Mouse (Mus musculus) hindbrain, embryonic 14.5 days (tissue): ENCODE data around the gene Plk5. TPM values are rescaled to one million over a fixed set of nuclear protein-coding genes. Genes with fewer than 3 reads are reported as not detected.

ENCODE experiments used
- ATAC-seq: fragments of 200-750 bp; cut with Nextera tagmentation; 2 replicates; pipeline ENCODE4 v1.8.0; 2017; ENCODE audit warnings: moderate number of reproducible peaks, mild to moderate bottlenecking, moderate TSS enrichment, moderate library complexity; ENCODE audit not compliant: low FRiP score
- DNase-seq: peaks from one replicate; pipeline ENCODE4 v3.0.0-alpha.2; 2015; ENCODE audit warnings: low spot score
- H3K27ac ChIP-seq: fragments of 300-500 bp; sonication (generic); 2 replicates; pipeline ENCODE4 v1.5.1; 2014; ENCODE audit warnings: mild to moderate bottlenecking, moderate library complexity
- H3K27me3 ChIP-seq: fragments of 300-500 bp; sonication (generic); 2 replicates; pipeline ENCODE4 v1.6.1; 2014; ENCODE audit warnings: mild to moderate bottlenecking, low read length, mixed read lengths; ENCODE audit not compliant: control insufficient read depth, insufficient read depth
- H3K36me3 ChIP-seq: fragments of 300-500 bp; sonication (generic); replicated peaks from 2 replicates; pipeline ENCODE4 v1.6.1; 2014; ENCODE audit not compliant: control insufficient read depth, insufficient read depth
- H3K4me1 ChIP-seq: fragments of 300-500 bp; sonication (generic); replicated peaks from 2 replicates; pipeline ENCODE4 v1.6.1; 2014; ENCODE audit warnings: antibody characterized with exemption, low read length, mixed read lengths; ENCODE audit not compliant: control insufficient read depth, insufficient read depth
- H3K4me2 ChIP-seq: fragments of 300-500 bp; sonication (generic); replicated peaks from 2 replicates; pipeline ENCODE4 v1.6.1; 2014; ENCODE audit warnings: mild to moderate bottlenecking, moderate library complexity
- H3K4me3 ChIP-seq: fragments of 300-500 bp; sonication (generic); replicated peaks from 2 replicates; pipeline ENCODE4 v1.5.1; 2014; ENCODE audit warnings: mild to moderate bottlenecking, low read length
- H3K9ac ChIP-seq: fragments of 300-500 bp; sonication (generic); 2 replicates; pipeline ENCODE4 v1.6.1; 2014
- H3K9me3 ChIP-seq: fragments of 300-500 bp; sonication (generic); 2 replicates; pipeline ENCODE4 v1.6.1; 2016; ENCODE audit warnings: low read length; ENCODE audit not compliant: control insufficient read depth
- WGBS: fragments of 180-500 bp; shearing (Covaris S2); extraction: QIAGEN DNeasy Blood & Tissue Kit; methylation state at CpG from one replicate; pipeline ENCODE4 v1.1.7; 2014; 5-methylcytosine and 5-hydroxymethylcytosine counted together
- polyA plus RNA-seq: library from polyadenylated mRNA; unstranded; fragments of >200 nt; fragmentation: Nextera tagmentation; extraction: Ambion mirVana; gene quantifications from 2 replicates; pipeline ENCODE4 v1.2.1, GENCODE M21; 2014

Gene Plk5
- 3.6 and 4.1 TPM in 2 replicates for polyA plus RNA-seq

DNA sequence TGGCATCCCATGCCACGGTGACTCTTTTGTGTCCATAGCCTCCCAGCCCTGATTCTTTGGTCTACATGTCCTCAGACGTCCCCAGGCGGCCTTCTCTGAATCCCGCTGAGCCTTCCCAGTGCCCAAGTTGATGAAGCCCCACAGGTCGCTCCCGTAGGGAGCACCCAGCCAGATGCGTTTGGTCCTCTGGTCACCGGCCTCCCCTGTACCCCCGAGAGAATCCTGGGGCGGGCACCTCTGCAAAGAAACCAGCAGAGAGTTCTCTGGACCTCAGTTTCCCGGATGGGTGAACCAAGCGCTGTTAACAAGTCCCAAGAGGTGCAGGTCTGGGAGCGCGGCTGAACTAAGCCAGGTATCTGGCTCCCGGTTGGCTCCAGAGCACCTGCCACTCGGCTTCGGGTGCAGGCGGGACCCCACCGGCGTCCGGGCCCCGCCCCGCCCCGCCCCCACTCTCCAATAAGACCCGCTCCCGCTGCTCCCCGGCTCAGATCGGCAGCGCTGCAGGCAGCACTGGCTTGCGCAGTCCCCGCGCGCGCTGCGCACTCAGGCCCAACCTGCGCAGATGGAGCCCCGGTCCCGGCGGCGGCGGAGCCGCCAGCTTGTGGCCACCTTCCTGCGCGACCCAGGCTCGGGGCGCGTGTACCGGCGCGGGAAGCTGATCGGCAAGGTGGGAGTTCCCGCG is at the start of gene Plk5:
Gene Plk5 (plus strand): TSS at position 459 of the 682 bp plus-strand sequence.
- Histone ChIP-seq H3K27ac (no peak within 1 kb of the TSS), H3K4me3 (peak within 1 kb of the TSS; percentile 36), H3K4me2 (peak within 1 kb of the TSS; percentile 54), H3K9ac (peak within 1 kb of the TSS; percentile 25; the same call in 1 of the 2 replicates), H3K4me1 (no peaks in the 10 kb centered on the region; the same call in 1 of the 2 replicates), H3K36me3 (no peaks in the 10 kb centered on the region), H3K27me3 (peaks cover 84% of the 10 kb centered on the region), H3K9me3 (no peaks in the 10 kb centered on the region)
- ATAC-seq: no peak
- DNase-seq: no peak
- 1% methylated on average over 46 of the region's 53 CpGs for WGBS

DNA sequence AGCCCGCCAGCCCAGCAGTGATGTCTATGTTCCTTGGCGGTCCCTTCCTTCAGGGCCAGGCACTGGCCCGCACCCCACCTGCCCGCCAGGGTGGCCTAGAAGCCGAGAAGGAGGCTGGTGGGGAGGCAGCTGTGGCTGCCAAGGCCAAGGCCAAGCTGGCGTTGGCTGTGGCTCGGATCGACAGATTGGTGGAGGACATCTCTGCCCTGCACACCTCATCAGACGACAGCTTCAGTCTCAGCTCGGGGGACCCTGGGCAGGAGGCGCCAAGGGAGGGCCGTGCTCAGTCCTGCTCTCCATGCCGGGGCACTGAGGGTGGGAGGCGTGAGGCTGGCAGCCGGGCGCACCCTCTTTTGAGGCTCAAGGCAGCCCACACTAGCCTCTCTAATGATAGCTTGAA is 44.7 kb upstream of the Plk5 start:
- Histone ChIP-seq H3K4me2 (no peak overlapping the region), H3K27me3 (no peaks in the 10 kb centered on the region), H3K36me3 (peaks cover 100% of the 10 kb centered on the region), H3K9me3 (no peaks in the 10 kb centered on the region), H3K4me1 (no peaks in the 10 kb centered on the region), H3K9ac (no peak overlapping the region), H3K4me3 (no peak overlapping the region), H3K27ac (no peak overlapping the region)
- ATAC-seq (no peak), DNase-seq (no peak)
- WGBS: 89% methylated on average over 16 of the region's 16 CpGs

DNA sequence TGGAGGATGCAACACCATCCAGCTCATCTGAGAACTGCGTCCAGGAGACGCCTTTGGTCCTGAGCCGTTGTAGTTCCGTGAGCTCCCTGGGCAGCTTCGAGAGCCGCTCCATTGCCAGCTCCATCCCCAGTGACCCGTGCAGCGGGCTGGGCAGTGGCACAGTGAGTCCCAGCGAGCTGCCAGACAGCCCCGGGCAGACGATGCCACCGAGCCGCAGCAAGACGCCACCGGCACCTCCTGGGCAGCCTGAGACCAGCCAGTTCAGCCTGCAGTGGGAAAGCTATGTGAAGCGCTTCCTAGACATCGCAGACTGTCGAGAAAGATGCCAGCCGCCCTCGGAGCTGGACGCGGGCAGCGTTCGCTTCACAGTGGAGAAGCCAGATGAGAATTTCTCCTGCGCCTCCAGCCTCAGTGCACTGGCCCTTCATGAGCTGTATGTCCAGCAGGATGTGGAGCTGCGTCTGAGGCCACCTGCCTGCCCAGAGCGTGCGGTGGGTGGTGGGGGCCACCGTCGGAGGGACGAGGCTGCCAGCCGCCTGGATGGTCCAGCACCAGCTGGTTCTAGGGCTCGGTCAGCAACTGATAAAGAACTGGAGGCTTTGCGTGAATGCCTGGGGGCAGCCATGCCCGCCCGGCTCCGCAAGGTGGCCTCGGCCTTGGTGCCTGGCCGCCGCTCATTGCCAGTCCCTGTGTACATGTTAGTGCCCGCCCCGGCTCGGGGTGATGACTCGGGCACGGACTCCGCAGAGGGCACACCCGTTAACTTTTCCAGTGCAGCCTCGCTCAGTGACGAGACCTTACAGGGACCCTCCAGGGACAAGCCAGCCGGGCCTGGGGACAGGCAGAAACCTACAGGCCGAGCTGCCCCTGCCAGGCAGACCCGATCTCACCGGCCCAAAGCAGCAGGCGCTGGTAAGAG is 43.4 kb upstream of the Plk5 start:
- H3K4me3 ChIP-seq: no peak overlapping the region
- no peak overlapping the region for H3K9ac ChIP-seq
- no peaks in the 10 kb centered on the region for H3K27me3 ChIP-seq
- H3K4me2 ChIP-seq: no peak overlapping the region
- DNase-seq (no peak), ATAC-seq (no peak)
- H3K9me3 ChIP-seq: no peaks in the 10 kb centered on the region
- H3K36me3 ChIP-seq: peaks cover 100% of the 10 kb centered on the region
- H3K4me1 ChIP-seq: no peaks in the 10 kb centered on the region
- H3K27ac ChIP-seq: no peak overlapping the region
- 67% methylated on average over 54 of the region's 54 CpGs for WGBS

DNA sequence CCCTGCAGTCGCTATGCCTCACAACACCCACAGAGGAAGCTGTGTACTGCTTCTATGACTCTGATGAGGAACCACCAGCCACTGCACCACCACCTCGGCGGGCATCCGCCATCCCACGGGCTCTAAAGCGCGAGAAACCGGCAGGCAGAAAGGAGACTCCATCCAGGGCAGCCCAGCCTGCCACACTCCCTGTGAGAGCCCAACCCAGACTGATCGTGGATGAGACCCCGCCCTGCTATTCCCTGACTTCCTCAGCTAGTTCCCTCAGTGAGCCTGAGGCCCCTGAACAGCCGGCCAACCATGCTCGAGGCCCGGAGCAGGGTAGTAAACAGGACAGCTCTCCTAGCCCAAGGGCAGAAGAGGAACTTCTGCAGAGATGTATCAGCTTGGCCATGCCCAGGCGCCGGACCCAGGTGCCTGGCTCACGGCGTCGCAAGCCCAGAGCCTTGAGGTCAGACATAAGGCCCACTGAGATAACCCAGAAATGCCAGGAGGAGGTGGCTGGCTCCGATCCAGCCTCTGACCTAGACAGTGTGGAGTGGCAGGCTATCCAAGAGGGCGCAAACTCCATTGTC is 42.5 kb upstream of the Plk5 start:
- H3K9ac ChIP-seq: no peak overlapping the region
- no peak overlapping the region for H3K4me3 ChIP-seq
- ATAC-seq: no peak
- 59% methylated on average over 20 of the region's 20 CpGs for WGBS
- H3K4me2 ChIP-seq: no peak overlapping the region
- no peaks in the 10 kb centered on the region for H3K9me3 ChIP-seq
- H3K4me1 ChIP-seq: no peaks in the 10 kb centered on the region
- no peak overlapping the region for H3K27ac ChIP-seq
- H3K27me3 ChIP-seq: no peaks in the 10 kb centered on the region
- DNase-seq: no peak
- peaks cover 100% of the 10 kb centered on the region for H3K36me3 ChIP-seq

DNA sequence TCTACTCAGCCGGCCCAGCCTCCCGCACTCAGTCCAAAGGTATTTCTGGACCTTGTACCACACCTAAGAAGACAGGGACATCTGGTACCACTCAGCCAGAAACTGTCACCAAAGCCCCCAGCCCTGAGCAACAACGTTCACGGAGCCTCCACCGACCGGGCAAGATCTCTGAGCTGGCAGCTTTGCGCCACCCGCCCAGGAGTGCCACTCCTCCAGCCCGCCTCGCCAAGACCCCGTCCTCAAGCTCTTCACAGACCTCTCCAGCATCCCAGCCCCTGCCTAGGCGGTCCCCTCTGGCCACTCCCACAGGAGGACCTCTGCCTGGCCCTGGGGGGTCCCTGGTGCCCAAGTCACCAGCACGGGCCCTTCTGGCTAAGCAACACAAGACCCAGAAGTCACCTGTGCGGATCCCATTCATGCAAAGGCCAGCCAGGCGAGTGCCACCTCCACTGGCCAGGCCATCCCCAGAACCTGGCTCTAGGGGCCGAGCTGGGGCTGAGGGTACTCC is 41.7 kb upstream of the Plk5 start:
- no peak overlapping the region for H3K4me3 ChIP-seq
- WGBS: 53% methylated on average over 16 of the region's 16 CpGs
- H3K4me1 ChIP-seq: peaks cover 5% of the 10 kb centered on the region
- DNase-seq (no peak), ATAC-seq (no peak)
- H3K36me3 ChIP-seq: peaks cover 95% of the 10 kb centered on the region
- H3K4me2 ChIP-seq: no peak overlapping the region
- H3K9me3 ChIP-seq: no peaks in the 10 kb centered on the region
- H3K27ac ChIP-seq: no peak overlapping the region
- H3K27me3 ChIP-seq: no peaks in the 10 kb centered on the region
- H3K9ac ChIP-seq: no peak overlapping the region

DNA sequence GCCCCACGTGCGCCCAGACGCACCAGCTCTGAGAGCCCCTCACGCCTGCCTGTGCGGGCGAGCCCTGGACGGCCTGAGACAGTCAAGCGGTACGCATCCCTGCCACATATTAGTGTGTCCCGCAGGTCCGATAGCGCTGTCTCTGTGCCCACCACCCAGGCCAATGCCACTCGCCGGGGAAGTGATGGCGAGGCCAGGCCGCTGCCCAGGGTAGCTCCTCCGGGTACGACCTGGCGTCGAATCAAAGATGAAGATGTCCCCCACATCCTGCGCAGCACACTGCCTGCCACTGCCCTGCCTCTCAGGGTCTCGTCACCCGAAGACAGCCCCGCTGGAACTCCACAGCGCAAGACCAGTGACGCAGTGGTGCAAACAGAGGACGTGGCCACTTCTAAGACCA is 40.9 kb upstream of the Plk5 start:
- H3K27ac ChIP-seq: no peak overlapping the region
- H3K4me2 ChIP-seq: no peak overlapping the region
- H3K9me3 ChIP-seq: no peaks in the 10 kb centered on the region
- H3K4me3 ChIP-seq: no peak overlapping the region
- H3K9ac ChIP-seq: no peak overlapping the region
- H3K4me1 ChIP-seq: peaks cover 8% of the 10 kb centered on the region
- H3K27me3 ChIP-seq: no peaks in the 10 kb centered on the region
- no peak for ATAC-seq
- no peak for DNase-seq
- H3K36me3 ChIP-seq: peaks cover 87% of the 10 kb centered on the region
- 56% methylated on average over 27 of the region's 27 CpGs for WGBS

DNA sequence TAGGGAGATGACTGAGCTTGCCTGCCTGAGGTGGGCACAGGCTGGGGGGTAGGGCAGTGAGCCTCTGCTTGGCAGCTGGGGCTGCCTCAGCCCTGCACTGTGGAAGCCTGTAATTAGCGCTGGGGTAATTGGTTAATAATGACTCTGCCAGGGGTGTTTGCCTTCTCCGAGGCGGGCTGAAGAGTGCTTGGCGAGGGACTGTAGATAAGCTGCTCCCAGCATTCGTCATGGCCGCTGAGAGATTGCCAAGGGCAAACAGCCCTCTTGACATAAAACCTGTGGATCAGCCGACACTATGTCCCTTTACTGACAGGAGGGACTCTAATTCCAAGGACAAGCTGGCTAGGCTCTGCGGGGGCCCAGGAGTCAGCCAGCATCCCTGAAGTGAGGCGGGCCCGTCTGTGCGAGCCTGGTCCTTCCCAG is 39.9 kb upstream of the Plk5 start:
- H3K36me3 ChIP-seq: peaks cover 77% of the 10 kb centered on the region
- no peak overlapping the region for H3K4me2 ChIP-seq
- H3K27me3 ChIP-seq: no peaks in the 10 kb centered on the region
- DNase-seq (no peak), ATAC-seq (no peak)
- peaks cover 8% of the 10 kb centered on the region for H3K4me1 ChIP-seq
- WGBS: 30% methylated on average over 11 of the region's 11 CpGs
- no peaks in the 10 kb centered on the region for H3K9me3 ChIP-seq
- no peak overlapping the region for H3K27ac ChIP-seq
- no peak overlapping the region for H3K4me3 ChIP-seq
- H3K9ac ChIP-seq: no peak overlapping the region

DNA sequence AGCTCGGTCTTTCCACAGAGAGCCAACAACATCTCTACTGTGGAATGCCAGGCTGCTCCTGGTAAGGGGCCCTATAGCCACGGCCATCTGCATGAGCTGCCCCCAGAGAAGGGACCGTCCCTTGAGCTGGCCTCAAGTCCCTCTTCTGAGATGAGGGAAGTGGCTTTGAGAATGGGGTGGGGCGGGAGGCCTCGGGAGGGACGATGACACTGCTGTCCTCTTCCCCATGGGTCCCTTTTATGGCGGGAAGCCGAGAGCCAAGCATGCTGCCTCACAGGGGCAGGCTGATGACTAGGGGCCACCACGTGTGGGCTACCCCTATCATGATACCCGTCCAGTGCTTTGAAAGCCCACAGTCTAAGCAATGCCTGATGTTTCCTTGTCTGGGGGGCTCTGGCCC is 39.2 kb upstream of the Plk5 start:
- 68% methylated on average over 10 of the region's 10 CpGs for WGBS
- peaks cover 8% of the 10 kb centered on the region for H3K4me1 ChIP-seq

DNA sequence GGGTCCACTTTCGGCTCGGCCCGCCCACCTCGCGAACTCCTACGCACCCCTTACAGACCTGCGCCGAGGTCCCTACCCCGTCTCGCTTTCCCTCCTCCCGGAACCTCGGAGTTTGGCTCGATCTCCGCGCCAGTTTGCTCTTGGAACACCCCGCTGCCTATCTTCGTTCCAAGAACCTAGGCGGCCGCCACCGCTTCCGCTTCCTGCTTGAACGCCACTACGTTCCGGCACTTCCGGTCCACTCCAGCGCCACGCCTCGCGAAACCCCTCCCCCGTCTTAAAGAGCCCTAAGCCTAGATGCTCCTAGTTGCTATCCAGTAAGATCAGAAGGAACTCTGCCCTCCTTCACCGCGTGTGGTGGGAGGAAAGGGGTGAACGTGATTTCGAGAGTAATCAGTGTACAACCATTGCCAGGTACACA is 35.9 kb upstream of the Plk5 start, which contains the start of gene 2310011J03Rik:
Gene 2310011J03Rik (minus strand): TSS at position 198 of the 421 bp plus-strand sequence.
- Histone ChIP-seq H3K36me3 (peaks cover 37% of the 10 kb centered on the region), H3K27ac (peak within 1 kb of the TSS; percentile 47), H3K4me1 (peaks cover 15% of the 10 kb centered on the region), H3K9ac (peak within 1 kb of the TSS; percentile 69), H3K4me2 (peak within 1 kb of the TSS; percentile 93), H3K27me3 (peaks cover 6% of the 10 kb centered on the region; the same call in 1 of the 2 replicates), H3K4me3 (peak within 1 kb of the TSS; percentile 77), H3K9me3 (no peaks in the 10 kb centered on the region)
- DNase-seq: peak; percentile 90
- ATAC-seq: peak; percentile 73
- WGBS: under 1% methylated on average over 34 of the region's 34 CpGs

More for the DNA sequence above, 39.2 kb upstream of the Plk5 start:
- ATAC-seq: no peak
- no peaks in the 10 kb centered on the region for H3K9me3 ChIP-seq
- no peak overlapping the region for H3K9ac ChIP-seq
- H3K27me3 ChIP-seq: no peaks in the 10 kb centered on the region
- peaks cover 70% of the 10 kb centered on the region for H3K36me3 ChIP-seq
- no peak for DNase-seq
- no peak overlapping the region for H3K4me2 ChIP-seq
- H3K4me3 ChIP-seq: no peak overlapping the region
- H3K27ac ChIP-seq: no peak overlapping the region
